ENCODE assay signal across 8 mouse cellular contexts in the genomic region with DNA sequence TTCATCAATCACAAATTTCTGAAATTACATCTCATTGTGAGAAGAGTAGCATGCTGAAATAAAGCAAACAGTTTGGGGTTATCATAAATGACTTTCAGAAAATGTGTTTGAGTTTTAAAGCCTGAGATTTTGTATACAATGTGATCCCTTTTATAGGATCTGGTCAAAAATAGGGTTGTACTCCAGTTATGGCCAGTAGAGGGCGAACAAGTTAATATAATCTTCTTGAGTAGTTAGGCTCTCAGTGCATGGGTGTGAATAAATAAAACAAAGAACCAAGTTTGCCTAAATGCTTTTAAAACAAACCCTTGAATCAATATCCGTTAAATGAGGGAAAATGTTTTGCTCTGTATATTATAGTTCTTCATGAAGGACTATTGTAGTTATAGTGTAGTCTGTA. TPM values are rescaled to one million over a fixed set of nuclear protein-coding genes. Genes with fewer than 3 reads are reported as not detected.
DNase-seq lines count a peak whose midpoint lies in the region.

No protein-coding gene starts in this region.

- intact Hi-C loops in left cerebral cortex, postnatal 14 days (cut with DNase I), result loop anchor here (5.0 to 10.0 kb wide), 2 partner anchors 328 to 710 kb away; no protein-coding TSS in a partner anchor

- peak; percentile 7 for DNase-seq in adrenal gland, adult 2 months
- no peak for DNase-seq in adrenal gland, postnatal 25 days
- DNase-seq in left cerebral cortex, adult 11 months (ENCODE audit: low spot score), result peak; percentile 47
- no peak for DNase-seq in left cerebral cortex, adult 8-10 months (ENCODE audit: low spot score in 2 of 2)
- peak; percentile 75 to 80 for DNase-seq in cerebellum, postnatal 14 days
- peak; percentile 69 to 72 for DNase-seq in left cerebral cortex, postnatal 14 days (ENCODE audit: low spot score in 2 of 2)
- no peak for DNase-seq in testis, postnatal 10 days (ENCODE audit: low spot score)
- no peak for DNase-seq in ovary, postnatal 36 days (ENCODE audit: low spot score)

RNA-seq across cellular contexts. Expression of gene Car10, which starts 46.7 kb away (rescaled TPM):
- under 1 TPM in 1 of 2 experiments, not detected in 1; 0.14 TPM for total RNA-seq in adrenal gland, adult 2 months (2021)
- 0.07 TPM in 1 of 2 replicates, not detected in the other for polyA plus RNA-seq in adrenal gland, adult 2 months (2012; rRNA removed)
- 0.49 and 1.5 TPM in 2 replicates for total RNA-seq in adrenal gland, postnatal 25 days (2021)
- 100 to 1,000 TPM; 109 to 120 (median 112) TPM for total RNA-seq in left cerebral cortex, adult 8-10 months (2022)
- 100 to 1,000 TPM; 111 to 126 TPM for total RNA-seq in left cerebral cortex, postnatal 14 days (2021)

Comparison
In these comparisons a context has a peak if more than half of its experiments do, and no peak if none do; other contexts are left out.
1. DNase-seq: peak in adrenal gland, adult 2 months (single experiment), left cerebral cortex, adult 11 months (single experiment), cerebellum, postnatal 14 days (2 of 2) and left cerebral cortex, postnatal 14 days (2 of 2); none in adrenal gland, postnatal 25 days (single experiment), left cerebral cortex, adult 8-10 months (0 of 2), testis, postnatal 10 days (single experiment) and ovary, postnatal 36 days (single experiment).
2. RNA of gene Car10, which starts 46.7 kb away (total RNA-seq): 111 to 126 TPM in left cerebral cortex, postnatal 14 days and 109 to 120 TPM in left cerebral cortex, adult 8-10 months; 0.49 to 1.5 TPM in adrenal gland, postnatal 25 days and 0.14 TPM in adrenal gland, adult 2 months; every median in the first group is over 10 times any median in the second.